Mouse (Mus musculus): Measurements from ENCODE around the gene Zfp706. TPM values are rescaled to one million over a fixed set of nuclear protein-coding genes. Genes with fewer than 3 reads are reported as not detected.

Zfp706 gene
- polyA plus RNA-seq, 1 experiment from 2014 or later: 868 TPM

DNA sequence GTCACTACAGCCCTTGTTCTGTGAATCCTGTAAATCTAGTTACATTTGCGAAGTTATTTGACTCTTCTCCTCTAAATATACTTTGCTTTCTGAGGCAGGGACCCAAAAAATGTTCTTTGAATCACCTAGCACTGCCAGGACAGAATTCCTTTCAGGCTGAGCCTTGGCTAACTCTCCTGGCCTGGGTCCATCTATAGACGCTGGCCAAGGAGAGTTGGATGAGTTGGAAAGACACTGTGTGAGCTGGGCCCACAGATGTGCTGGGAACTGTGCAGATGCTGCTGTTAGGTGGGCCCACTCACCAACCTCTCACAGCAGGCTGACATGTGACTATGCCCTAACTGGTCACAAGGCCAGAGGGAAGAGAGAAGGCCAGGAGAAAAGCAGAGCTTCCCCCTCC, 41.1 kb downstream of the Zfp706 start:
- no peak for ATAC-seq (ENCODE audit: low FRiP score, low TSS enrichment)
- H3K27ac ChIP-seq (replicated peaks): no peak overlapping the region
- H3K9me3 ChIP-seq (ENCODE audit: control insufficient read depth, low read length): no peaks in the 10 kb centered on the region
- no peak for TF ChIP-seq EP300 (optimal IDR thresholded peaks at IDR 0.05)
- TF ChIP-seq CTCF (IDR thresholded peaks at IDR 0.05; ENCODE audit: low read depth): no peak
- DNase-seq (ENCODE audit: low spot score): no peak
- H3K4me1 ChIP-seq (replicated peaks; ENCODE audit: control insufficient read depth, insufficient read depth): no peaks in the 10 kb centered on the region
- H3K4me3 ChIP-seq (ENCODE audit: low read depth, low read length): no peak overlapping the region
- WGBS: 63% methylated on average over 2 of the region's 2 CpGs
- no peaks in the 10 kb centered on the region for H3K27me3 ChIP-seq (ENCODE audit: control insufficient read depth, insufficient read depth, low read length)
- no peak overlapping the region for H3K4me2 ChIP-seq (replicated peaks; ENCODE audit: low read depth)
- no peak overlapping the region for H3K9ac ChIP-seq (ENCODE audit: low read length)
- H3K36me3 ChIP-seq (ENCODE audit: control insufficient read depth, insufficient read depth, low read length): no peaks in the 10 kb centered on the region

DNA sequence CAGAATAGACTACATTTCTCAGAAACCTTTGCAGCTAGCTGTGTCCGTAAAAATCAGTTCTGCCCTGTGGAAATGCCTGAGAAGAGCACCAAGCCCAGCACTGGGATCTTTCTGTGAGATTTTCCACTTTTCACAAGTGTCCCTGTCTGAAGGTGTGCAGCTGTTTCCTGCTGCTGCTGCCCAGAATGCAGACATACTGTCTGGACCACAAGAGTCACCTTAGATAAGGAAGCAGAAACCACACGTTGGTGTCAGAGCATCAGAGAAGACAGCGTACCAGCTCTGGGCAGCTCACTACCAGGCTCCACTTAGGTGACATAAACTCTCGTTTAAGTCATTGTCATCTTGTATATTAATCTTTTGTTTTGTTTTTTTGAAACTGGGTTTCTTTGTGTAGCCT, 41.8 kb downstream of the Zfp706 start:
- TF ChIP-seq EP300 (optimal IDR thresholded peaks at IDR 0.05): no peak
- no peak for TF ChIP-seq CTCF (IDR thresholded peaks at IDR 0.05; ENCODE audit: low read depth)

DNA sequence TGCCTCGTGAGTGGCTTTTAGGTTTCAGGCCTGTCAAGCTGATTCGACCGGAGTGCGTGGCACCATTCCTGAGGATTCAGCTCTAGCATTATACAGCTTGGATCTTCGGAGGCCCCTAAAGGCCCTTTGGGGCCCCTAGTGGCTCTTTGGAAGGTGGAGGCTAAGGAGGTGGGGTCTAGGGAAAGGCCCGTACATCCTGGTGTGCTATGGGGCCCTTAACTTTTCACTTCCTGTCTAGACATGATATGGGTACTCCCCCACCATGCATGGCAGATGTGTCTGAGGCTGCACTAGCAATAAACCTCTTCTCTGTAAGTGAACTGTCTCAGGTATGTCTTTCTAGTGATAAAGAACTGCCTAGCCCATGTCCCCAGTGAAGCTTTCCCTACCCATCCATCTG, 44.6 kb downstream of the Zfp706 start:
- Histone ChIP-seq H3K9ac (ENCODE audit: low read length) (no peak overlapping the region), H3K4me2 (replicated peaks; ENCODE audit: low read depth) (no peak overlapping the region), H3K4me3 (ENCODE audit: low read depth, low read length) (no peak overlapping the region), H3K4me1 (replicated peaks; ENCODE audit: control insufficient read depth, insufficient read depth) (no peaks in the 10 kb centered on the region), H3K9me3 (ENCODE audit: control insufficient read depth, low read length) (no peaks in the 10 kb centered on the region), H3K27me3 (ENCODE audit: control insufficient read depth, insufficient read depth, low read length) (no peaks in the 10 kb centered on the region), H3K27ac (replicated peaks) (no peak overlapping the region), H3K36me3 (ENCODE audit: control insufficient read depth, insufficient read depth, low read length) (no peaks in the 10 kb centered on the region)
- ATAC-seq (ENCODE audit: low FRiP score, low TSS enrichment): no peak
- DNase-seq (ENCODE audit: low spot score): no peak
- TF ChIP-seq EP300 (optimal IDR thresholded peaks at IDR 0.05) (no peak), CTCF (IDR thresholded peaks at IDR 0.05; ENCODE audit: low read depth) (no peak)
- WGBS: 81% methylated on average over 6 of the region's 6 CpGs

More for the DNA sequence above, 41.8 kb downstream of the Zfp706 start:
- no peaks in the 10 kb centered on the region for H3K36me3 ChIP-seq (ENCODE audit: control insufficient read depth, insufficient read depth, low read length)
- no peak overlapping the region for H3K4me3 ChIP-seq (ENCODE audit: low read depth, low read length)
- H3K9ac ChIP-seq (ENCODE audit: low read length): no peak overlapping the region
- H3K4me2 ChIP-seq (replicated peaks; ENCODE audit: low read depth): no peak overlapping the region
- WGBS: 73% methylated on average over 4 of the region's 4 CpGs
- no peak for DNase-seq (ENCODE audit: low spot score)
- no peaks in the 10 kb centered on the region for H3K27me3 ChIP-seq (ENCODE audit: control insufficient read depth, insufficient read depth, low read length)
- no peaks in the 10 kb centered on the region for H3K4me1 ChIP-seq (replicated peaks; ENCODE audit: control insufficient read depth, insufficient read depth)
- H3K9me3 ChIP-seq (ENCODE audit: control insufficient read depth, low read length): no peaks in the 10 kb centered on the region
- no peak for ATAC-seq (ENCODE audit: low FRiP score, low TSS enrichment)
- H3K27ac ChIP-seq (replicated peaks): no peak overlapping the region

DNA sequence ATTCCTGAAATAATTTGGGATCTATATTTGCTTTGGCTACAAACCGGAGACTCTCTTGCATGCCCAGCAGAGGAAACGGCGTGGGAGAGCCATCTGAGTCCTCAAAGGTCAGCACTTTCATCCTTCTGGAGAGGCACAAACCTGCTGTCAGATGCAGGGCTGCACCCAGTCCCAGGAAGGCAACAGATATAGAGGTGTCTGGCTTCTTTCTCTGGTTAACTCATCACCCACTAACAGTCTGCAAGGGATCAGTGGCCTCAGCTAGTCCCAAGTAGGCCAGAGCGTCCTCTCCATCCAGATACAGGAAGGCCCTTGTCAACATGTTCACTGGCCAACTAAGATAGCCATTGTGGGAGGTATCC, 46.7 kb downstream of the Zfp706 start:
- no peak for DNase-seq (ENCODE audit: low spot score)
- no peak for TF ChIP-seq CTCF (IDR thresholded peaks at IDR 0.05; ENCODE audit: low read depth)
- TF ChIP-seq EP300 (optimal IDR thresholded peaks at IDR 0.05): no peak
- no peak overlapping the region for H3K4me3 ChIP-seq (ENCODE audit: low read depth, low read length)
- no peaks in the 10 kb centered on the region for H3K9me3 ChIP-seq (ENCODE audit: control insufficient read depth, low read length)
- no peak overlapping the region for H3K9ac ChIP-seq (ENCODE audit: low read length)
- WGBS: 74% methylated on average over 4 of the region's 4 CpGs
- H3K27ac ChIP-seq (replicated peaks): peak overlapping the region; percentile 18; the same call in 1 of the 2 replicates
- H3K4me1 ChIP-seq (replicated peaks; ENCODE audit: control insufficient read depth, insufficient read depth): no peaks in the 10 kb centered on the region
- ATAC-seq (ENCODE audit: low FRiP score, low TSS enrichment): peak; percentile 30; the same call in 1 of the 2 replicates
- no peak overlapping the region for H3K4me2 ChIP-seq (replicated peaks; ENCODE audit: low read depth)
- no peaks in the 10 kb centered on the region for H3K27me3 ChIP-seq (ENCODE audit: control insufficient read depth, insufficient read depth, low read length)
- no peaks in the 10 kb centered on the region for H3K36me3 ChIP-seq (ENCODE audit: control insufficient read depth, insufficient read depth, low read length)

DNA sequence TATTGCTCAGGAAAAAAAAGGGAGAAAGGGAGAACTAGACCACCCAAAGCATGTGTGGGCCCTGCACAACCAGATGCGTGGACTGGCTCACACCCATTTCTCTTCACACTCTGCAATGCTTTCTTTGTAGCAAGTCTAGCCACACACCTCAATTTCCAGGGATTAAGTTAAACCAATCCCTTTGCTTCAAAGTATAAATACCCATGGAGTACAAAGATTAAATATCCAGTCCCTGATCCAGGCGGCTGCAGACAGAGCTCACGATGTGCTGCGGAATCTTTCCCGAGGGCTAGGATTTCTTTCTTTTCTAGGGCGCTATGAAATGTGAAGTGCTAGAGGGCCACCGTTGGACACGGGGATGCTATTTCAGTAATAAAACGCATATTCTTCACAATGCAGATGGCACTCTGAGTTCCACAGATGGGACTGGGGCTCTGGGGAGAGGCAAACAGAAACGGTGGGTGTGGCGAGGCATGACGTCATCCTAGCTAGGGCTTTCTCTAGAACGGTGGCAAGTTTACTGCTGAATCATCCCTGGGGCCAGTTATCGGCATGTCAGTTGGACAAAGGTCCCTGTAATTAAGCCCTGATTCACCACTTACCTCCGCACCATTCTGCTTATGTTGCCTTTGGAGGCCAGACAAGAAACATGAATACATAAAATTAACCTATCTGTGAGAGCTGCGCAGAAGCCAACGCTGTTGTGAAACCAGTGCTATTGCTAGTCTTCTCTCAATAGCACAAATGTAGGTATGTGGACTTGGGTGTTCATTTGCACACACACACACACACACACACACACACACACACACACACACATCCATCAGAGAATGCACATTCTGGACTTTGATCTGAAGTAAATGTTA, 47.3 kb downstream of the Zfp706 start:
- no peaks in the 10 kb centered on the region for H3K27me3 ChIP-seq (ENCODE audit: control insufficient read depth, insufficient read depth, low read length)
- peak; percentile 93 for ATAC-seq (ENCODE audit: low FRiP score, low TSS enrichment)
- H3K4me3 ChIP-seq (ENCODE audit: low read depth, low read length): no peak overlapping the region
- peak overlapping the region; percentile 2; the same call in 1 of the 2 replicates for H3K4me2 ChIP-seq (replicated peaks; ENCODE audit: low read depth)
- 35% methylated on average over 17 of the region's 17 CpGs for WGBS
- no peaks in the 10 kb centered on the region for H3K4me1 ChIP-seq (replicated peaks; ENCODE audit: control insufficient read depth, insufficient read depth)
- TF ChIP-seq EP300 (optimal IDR thresholded peaks at IDR 0.05): no peak
- TF ChIP-seq CTCF (IDR thresholded peaks at IDR 0.05; ENCODE audit: low read depth): no peak
- H3K36me3 ChIP-seq (ENCODE audit: control insufficient read depth, insufficient read depth, low read length): no peaks in the 10 kb centered on the region
- H3K9me3 ChIP-seq (ENCODE audit: control insufficient read depth, low read length): no peaks in the 10 kb centered on the region
- peak; percentile 88 for DNase-seq (ENCODE audit: low spot score)
- no peak overlapping the region for H3K9ac ChIP-seq (ENCODE audit: low read length)
- H3K27ac ChIP-seq (replicated peaks): peak overlapping the region; percentile 67

DNA sequence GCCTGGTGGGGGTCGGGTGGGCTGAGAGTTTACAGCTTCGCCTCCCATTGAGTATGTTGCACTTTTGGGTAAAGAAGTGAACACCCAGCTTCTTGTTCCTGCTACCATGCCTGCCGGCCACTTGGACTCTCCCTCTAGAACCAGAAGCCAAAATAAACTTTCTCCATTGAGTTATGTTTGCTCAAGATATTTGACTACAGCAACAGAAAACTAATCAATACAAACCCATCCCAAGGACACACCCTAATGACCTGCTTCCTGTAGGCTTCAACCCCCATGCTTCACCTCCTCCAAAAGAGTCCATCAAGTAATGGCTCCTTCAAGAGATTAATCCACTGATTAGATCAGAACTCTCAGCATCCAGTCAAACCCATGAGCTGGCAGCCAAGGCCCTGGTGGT, 51.4 kb downstream of the Zfp706 start:
- H3K27ac ChIP-seq (replicated peaks): no peak overlapping the region
- H3K4me2 ChIP-seq (replicated peaks; ENCODE audit: low read depth): no peak overlapping the region
- DNase-seq (ENCODE audit: low spot score) (no peak), ATAC-seq (ENCODE audit: low FRiP score, low TSS enrichment) (no peak)
- H3K9ac ChIP-seq (ENCODE audit: low read length): no peak overlapping the region
- 83% methylated on average over 3 of the region's 3 CpGs for WGBS
- TF ChIP-seq CTCF (IDR thresholded peaks at IDR 0.05; ENCODE audit: low read depth) (no peak), EP300 (optimal IDR thresholded peaks at IDR 0.05) (no peak)
- no peaks in the 10 kb centered on the region for H3K4me1 ChIP-seq (replicated peaks; ENCODE audit: control insufficient read depth, insufficient read depth)
- no peaks in the 10 kb centered on the region for H3K9me3 ChIP-seq (ENCODE audit: control insufficient read depth, low read length)
- H3K36me3 ChIP-seq (ENCODE audit: control insufficient read depth, insufficient read depth, low read length): no peaks in the 10 kb centered on the region
- H3K4me3 ChIP-seq (ENCODE audit: low read depth, low read length): no peak overlapping the region
- H3K27me3 ChIP-seq (ENCODE audit: control insufficient read depth, insufficient read depth, low read length): no peaks in the 10 kb centered on the region

Measured in stomach, postnatal 0 days (tissue).